9 mouse cellular contexts compared by ENCODE assay signal in the genomic region with DNA sequence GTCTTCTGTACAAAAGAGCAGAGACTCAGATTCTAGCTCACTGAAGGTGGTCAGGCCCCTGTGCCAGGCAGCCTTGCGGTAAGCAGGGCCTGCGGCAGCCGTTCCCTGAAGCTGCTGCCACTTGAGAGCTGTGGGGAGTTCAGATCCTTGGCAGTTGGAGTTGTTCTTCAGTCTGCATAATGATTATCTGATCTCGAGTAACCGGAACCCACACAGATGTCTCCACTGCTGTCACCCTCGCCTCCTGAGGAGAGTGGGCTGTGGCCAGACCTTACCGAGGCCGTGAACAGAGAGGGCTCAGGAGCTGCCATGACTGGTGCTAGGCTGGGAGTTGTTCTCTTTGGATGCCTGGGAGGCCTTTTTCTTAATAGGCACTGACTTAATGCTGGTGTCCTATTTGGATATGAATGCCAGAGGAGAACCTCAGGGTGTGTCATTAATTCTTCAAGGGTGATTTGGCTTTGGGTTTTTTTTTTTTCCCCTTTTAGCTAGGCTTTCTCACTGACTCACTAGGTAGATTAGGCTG. TPM values are rescaled to one million over a fixed set of nuclear protein-coding genes. Genes with fewer than 3 reads are reported as not detected.
A peak's percentile ranks its signal among the peaks of the same experiment; 100 is the strongest.
DNase-seq lines count a peak whose midpoint lies in the region; ATAC-seq and TF ChIP-seq lines count a peak whose summit lies in the region.
"Had no signal": no experiment of that assay in that cellular context is flagged by ENCODE, and none has a peak within 500 bp of the region (broad histone marks: within the 10 kb centered on the region; RNA-seq: fewer than 3 reads in every experiment).

No protein-coding gene starts in this region.

- DNase-seq in liver, embryonic 14.5 days (ENCODE audit: low read depth in 3 of 3, low spot score in 3 of 3), result no peak
- DNase-seq in liver, embryonic 11.5 days (ENCODE audit: low spot score), result no peak
- DNase-seq in cerebellum, adult 8-10 months, result peak; percentile 37
- no peak for DNase-seq in adrenal gland, adult 18-20 months (ENCODE audit: low spot score in 2 of 2)
- no peak for DNase-seq in adrenal gland, postnatal 36 days
- DNase-seq: liver, embryonic 13.5 days had no signal

- no peak overlapping the region for H3K9ac ChIP-seq in liver, embryonic 14.5 days (replicated peaks)
- H3K9ac ChIP-seq in liver, embryonic 11.5 days (ENCODE audit: low read depth, low read length), result no peak overlapping the region
- peak overlapping the region; percentile 17 for H3K9ac ChIP-seq in forebrain, embryonic 13.5 days
- H3K9ac ChIP-seq in neural tube, embryonic 14.5 days (replicated peaks; ENCODE audit: low read depth, low read length), result 0 out of 2 replicates have a peak overlapping the region, but pooled peaks have one; percentile 26
- H3K9ac ChIP-seq: liver, embryonic 13.5 days had no signal

- peaks cover 85% of the 10 kb centered on the region for H3K36me3 ChIP-seq in liver, embryonic 14.5 days (replicated peaks; ENCODE audit: control insufficient read depth, insufficient read depth, low read depth)
- H3K36me3 ChIP-seq in liver, embryonic 11.5 days (ENCODE audit: control insufficient read depth, insufficient read depth, low read length), result peaks cover 72% of the 10 kb centered on the region
- peaks cover 88% of the 10 kb centered on the region for H3K36me3 ChIP-seq in forebrain, embryonic 13.5 days (ENCODE audit: poor library complexity, severe bottlenecking)
- H3K36me3 ChIP-seq in neural tube, embryonic 14.5 days (ENCODE audit: control insufficient read depth, insufficient read depth, low read length), result peaks cover 44% of the 10 kb centered on the region

- H3K4me2 ChIP-seq in liver, embryonic 14.5 days (ENCODE audit: low read depth), result no peak overlapping the region
- H3K4me2 ChIP-seq in liver, embryonic 11.5 days, result no peak overlapping the region
- H3K4me2 ChIP-seq in forebrain, embryonic 13.5 days, result peak overlapping the region; percentile 41
- no peak overlapping the region for H3K4me2 ChIP-seq in neural tube, embryonic 14.5 days (ENCODE audit: low read depth, low read length)
- H3K4me2 ChIP-seq: liver, embryonic 13.5 days had no signal

- H3K4me1 ChIP-seq in liver, embryonic 14.5 days (replicated peaks; ENCODE audit: control insufficient read depth in 2 of 2, insufficient read depth in 2 of 2, low read length in 1 of 2), result peaks cover 3 to 14% of the 10 kb centered on the region in 2 experiments; a peak in 3 of 4 replicates
- H3K4me1 ChIP-seq in liver, embryonic 11.5 days (replicated peaks; ENCODE audit: control insufficient read depth, insufficient read depth, low read length), result peaks cover 21% of the 10 kb centered on the region
- peaks cover 60% of the 10 kb centered on the region for H3K4me1 ChIP-seq in forebrain, embryonic 13.5 days
- H3K4me1 ChIP-seq in neural tube, embryonic 14.5 days (ENCODE audit: control insufficient read depth, insufficient read depth, low read length), result peaks cover 44% of the 10 kb centered on the region

- no peaks in the 10 kb centered on the region for H3K27me3 ChIP-seq in liver, embryonic 14.5 days (ENCODE audit: control insufficient read depth, insufficient read depth, low read length)
- H3K27me3 ChIP-seq in liver, embryonic 11.5 days (replicated peaks; ENCODE audit: control insufficient read depth, insufficient read depth, low read length), result no peaks in the 10 kb centered on the region
- no peaks in the 10 kb centered on the region for H3K27me3 ChIP-seq in forebrain, embryonic 13.5 days
- no peaks in the 10 kb centered on the region for H3K27me3 ChIP-seq in neural tube, embryonic 14.5 days (ENCODE audit: control insufficient read depth, insufficient read depth, low read length)
- H3K27me3 ChIP-seq: liver, embryonic 13.5 days had no signal

- 32% methylated on average over 8 of the region's 8 CpGs for whole genome bisulfite sequencing in liver, embryonic 14.5 days (ENCODE audit: insufficient replicate concordance)
- WGBS in liver, embryonic 11.5 days, result 62% methylated on average over 8 of the region's 8 CpGs
- WGBS in forebrain, embryonic 13.5 days, result 26% methylated on average over 8 of the region's 8 CpGs
- whole genome bisulfite sequencing in neural tube, embryonic 14.5 days, result 31% methylated on average over 8 of the region's 8 CpGs

- H3K9me3 ChIP-seq in liver, embryonic 14.5 days (ENCODE audit: control insufficient read depth, low read length), result no peaks in the 10 kb centered on the region
- no peaks in the 10 kb centered on the region for H3K9me3 ChIP-seq in liver, embryonic 11.5 days (ENCODE audit: control insufficient read depth, low read length)
- no peaks in the 10 kb centered on the region for H3K9me3 ChIP-seq in forebrain, embryonic 13.5 days (replicated peaks)
- H3K9me3 ChIP-seq in neural tube, embryonic 14.5 days (ENCODE audit: control insufficient read depth, low read length), result no peaks in the 10 kb centered on the region
- H3K9me3 ChIP-seq: liver, embryonic 13.5 days had no signal

- no peak for TF ChIP-seq EP300 in liver, embryonic 14.5 days (IDR thresholded peaks at IDR 0.05; ENCODE audit: low read depth)

- no peak for TF ChIP-seq CTCF in liver, embryonic 14.5 days (IDR thresholded peaks at IDR 0.05; ENCODE audit: low read depth)

- no peak overlapping the region for H3K27ac ChIP-seq in liver, embryonic 14.5 days
- no peak overlapping the region for H3K27ac ChIP-seq in liver, embryonic 11.5 days (ENCODE audit: low read depth, low read length)
- peak overlapping the region; percentile 68 for H3K27ac ChIP-seq in forebrain, embryonic 13.5 days
- no peak overlapping the region for H3K27ac ChIP-seq in neural tube, embryonic 14.5 days (ENCODE audit: low read depth, low read length)
- H3K27ac ChIP-seq: liver, embryonic 13.5 days had no signal

- 0 out of 2 replicates have a peak, but pooled peaks have one; percentile 23 for ATAC-seq in liver, embryonic 14.5 days (ENCODE audit: insufficient read depth)
- ATAC-seq in liver, embryonic 11.5 days (replicated peaks; ENCODE audit: low FRiP score), result no peak
- peak; percentile 65 for ATAC-seq in forebrain, embryonic 13.5 days
- ATAC-seq in neural tube, embryonic 14.5 days (ENCODE audit: low read depth), result no peak

- no peak overlapping the region for H3K4me3 ChIP-seq in liver, embryonic 14.5 days (ENCODE audit: insufficient read depth in 1 of 2, low read depth in 2 of 2, low read length in 2 of 2)
- no peak overlapping the region for H3K4me3 ChIP-seq in liver, embryonic 11.5 days (ENCODE audit: low read depth, low read length)
- H3K4me3 ChIP-seq in forebrain, embryonic 13.5 days, result peak overlapping the region; percentile 6; the same call in 1 of the 2 replicates
- no peak overlapping the region for H3K4me3 ChIP-seq in neural tube, embryonic 14.5 days (ENCODE audit: low read depth, low read length)
- H3K4me3 ChIP-seq: liver, embryonic 13.5 days had no signal

RNA-seq across cellular contexts. Expression of a gene that starts 8.6 kb away (rescaled TPM):
- 84.5 and 119 TPM in 2 replicates for polyA plus RNA-seq in liver, embryonic 14.5 days (2012; rRNA removed)
- polyA plus RNA-seq in liver, embryonic 14.5 days (2014; fragmentation: Nextera tagmentation; extraction: Ambion mirVana), result 139 and 165 TPM in 2 replicates
- 276 and 285 TPM in 2 replicates for polyA plus RNA-seq in liver, embryonic 11.5 days (2014; fragmentation: Nextera tagmentation; extraction: Ambion mirVana)
- 288 TPM in 2 replicates for polyA plus RNA-seq in forebrain, embryonic 13.5 days (2015; fragmentation: Nextera tagmentation; extraction: Ambion mirVana)
- 198 and 202 TPM in 2 replicates for polyA plus RNA-seq in neural tube, embryonic 14.5 days (2014; fragmentation: Nextera tagmentation; extraction: Ambion mirVana)
- total RNA-seq in adrenal gland, adult 18-20 months (2021), result 100 to 1,000 TPM; 142 to 147 TPM
- 100 to 1,000 TPM; 165 to 169 TPM for total RNA-seq in adrenal gland, postnatal 36 days (2021)

RNA-seq across cellular contexts. Expression of a gene that starts 26.1 kb away (rescaled TPM):
- polyA plus RNA-seq in liver, embryonic 14.5 days (2012; rRNA removed), result 0.01 and 0.13 TPM in 2 replicates
- polyA plus RNA-seq in liver, embryonic 14.5 days (2014; fragmentation: Nextera tagmentation; extraction: Ambion mirVana), result not detected in 2 replicates
- 0.32 and 0.39 TPM in 2 replicates for polyA plus RNA-seq in liver, embryonic 11.5 days (2014; fragmentation: Nextera tagmentation; extraction: Ambion mirVana)
- not detected in 2 replicates for polyA plus RNA-seq in forebrain, embryonic 13.5 days (2015; fragmentation: Nextera tagmentation; extraction: Ambion mirVana)
- 0.13 TPM in 1 of 2 replicates, not detected in the other for polyA plus RNA-seq in neural tube, embryonic 14.5 days (2014; fragmentation: Nextera tagmentation; extraction: Ambion mirVana)
- under 1 TPM in 1 of 2 experiments, not detected in 1; 0.13 TPM for total RNA-seq in adrenal gland, adult 18-20 months (2021)
- not detected for total RNA-seq in adrenal gland, postnatal 36 days (2021)
- total RNA-seq: heart, postnatal 25 days had no signal

RNA-seq across cellular contexts. Expression of a gene that starts 39.9 kb away (rescaled TPM):
- polyA plus RNA-seq in liver, embryonic 14.5 days (2012; rRNA removed), result 1.2 and 1.3 TPM in 2 replicates
- 1.5 and 1.6 TPM in 2 replicates for polyA plus RNA-seq in liver, embryonic 14.5 days (2014; fragmentation: Nextera tagmentation; extraction: Ambion mirVana)
- 3.1 and 4.3 TPM in 2 replicates for polyA plus RNA-seq in liver, embryonic 11.5 days (2014; fragmentation: Nextera tagmentation; extraction: Ambion mirVana)
- polyA plus RNA-seq in forebrain, embryonic 13.5 days (2015; fragmentation: Nextera tagmentation; extraction: Ambion mirVana), result 2.9 and 3.0 TPM in 2 replicates
- polyA plus RNA-seq in neural tube, embryonic 14.5 days (2014; fragmentation: Nextera tagmentation; extraction: Ambion mirVana), result 0.72 and 0.84 TPM in 2 replicates
- 1 to 10 TPM; 1.8 to 8.5 TPM for total RNA-seq in adrenal gland, adult 18-20 months (2021)
- 1 to 10 TPM; 1.7 to 3.3 TPM for total RNA-seq in adrenal gland, postnatal 36 days (2021)

Comparison
In these comparisons a context has a peak if more than half of its experiments do, and no peak if none do; other contexts are left out.
1. ATAC-seq: peak in liver, embryonic 14.5 days (single experiment) and forebrain, embryonic 13.5 days (single experiment); none in liver, embryonic 11.5 days (single experiment) and neural tube, embryonic 14.5 days (single experiment).
2. H3K9ac ChIP-seq: peak in forebrain, embryonic 13.5 days (single experiment) and neural tube, embryonic 14.5 days (single experiment); none in liver, embryonic 14.5 days (single experiment) and liver, embryonic 11.5 days (single experiment).